Mouse (Mus musculus): Measurements from ENCODE around the gene Selenok. TPM values are rescaled to one million over a fixed set of nuclear protein-coding genes. Genes with fewer than 3 reads are reported as not detected.

Selenok gene
- polyA plus RNA-seq, 1 experiment from 2014 or later, result 231 TPM

GRCm38 (mm10) chr14:30008733-30009575, 40.8 kb downstream of the Selenok start, which contains the start of the genes Il17rb and Chdh:
Il17rb (minus strand) TSS chr14:30008896.
Chdh (plus strand) TSS chr14:30009023.
- 7% methylated on average over 54 of the region's 54 CpGs for WGBS
- Histone ChIP-seq H3K27me3 (ENCODE audit: insufficient read depth, poor library complexity, severe bottlenecking) (peaks cover 56% of the 10 kb centered on the region), H3K36me3 (no peaks in the 10 kb centered on the region), H3K9me3 (no peaks in the 10 kb centered on the region), H3K4me3 (peak within 1 kb of the TSS; percentile 62), H3K27ac (peak within 1 kb of the TSS; percentile 49; the same call in 1 of the 2 replicates), H3K4me1 (peaks cover 14% of the 10 kb centered on the region)
- DNase-seq (ENCODE audit: low spot score), result peak; percentile 79

- peaks cover 14% of the 10 kb centered on the region for H3K4me1 ChIP-seq
- H3K27me3 ChIP-seq (ENCODE audit: insufficient read depth, poor library complexity, severe bottlenecking), result peaks cover 54% of the 10 kb centered on the region
- H3K27ac ChIP-seq, result no peak overlapping the region
- WGBS, result 82% methylated on average over 10 of the region's 10 CpGs
- no peak for DNase-seq (ENCODE audit: low spot score)
- no peaks in the 10 kb centered on the region for H3K9me3 ChIP-seq
- no peaks in the 10 kb centered on the region for H3K36me3 ChIP-seq
- H3K4me3 ChIP-seq, result no peak overlapping the region
Observed at GRCm38 (mm10) chr14:30009864-30010560, 41.9 kb downstream of the Selenok start.

GRCm38 (mm10) chr14:30011886-30012560, 43.9 kb downstream of the Selenok start:
- H3K9me3 ChIP-seq, result no peaks in the 10 kb centered on the region
- 83% methylated on average over 10 of the region's 10 CpGs for WGBS
- H3K4me1 ChIP-seq, result peaks cover 14% of the 10 kb centered on the region
- H3K27ac ChIP-seq, result no peak overlapping the region
- no peak overlapping the region for H3K4me3 ChIP-seq
- no peaks in the 10 kb centered on the region for H3K36me3 ChIP-seq
- DNase-seq (ENCODE audit: low spot score), result no peak
- H3K27me3 ChIP-seq (ENCODE audit: insufficient read depth, poor library complexity, severe bottlenecking), result peaks cover 46% of the 10 kb centered on the region

- WGBS, result 76% methylated on average over 10 of the region's 10 CpGs
- no peak overlapping the region for H3K4me3 ChIP-seq
- H3K27me3 ChIP-seq (ENCODE audit: insufficient read depth, poor library complexity, severe bottlenecking), result peaks cover 21% of the 10 kb centered on the region
- H3K9me3 ChIP-seq, result no peaks in the 10 kb centered on the region
- DNase-seq (ENCODE audit: low spot score), result no peak
- peaks cover 5% of the 10 kb centered on the region; the same call in 1 of the 2 replicates for H3K4me1 ChIP-seq
- H3K27ac ChIP-seq, result no peak overlapping the region
- H3K36me3 ChIP-seq, result no peaks in the 10 kb centered on the region
Observed at GRCm38 (mm10) chr14:30014487-30014886, 46.4 kb downstream of the Selenok start.

- peaks cover 16% of the 10 kb centered on the region for H3K27me3 ChIP-seq (ENCODE audit: insufficient read depth, poor library complexity, severe bottlenecking)
- H3K4me3 ChIP-seq, result no peak overlapping the region
- H3K4me1 ChIP-seq, result 0 out of 2 replicates have a peak, but pooled peaks cover 5% of the 10 kb centered on the region
- no peak for DNase-seq (ENCODE audit: low spot score)
- no peaks in the 10 kb centered on the region for H3K9me3 ChIP-seq
- no peaks in the 10 kb centered on the region for H3K36me3 ChIP-seq
- WGBS, result 63% methylated on average over 1 of the region's 1 CpGs
- H3K27ac ChIP-seq, result no peak overlapping the region
Observed at GRCm38 (mm10) chr14:30015008-30015407, 46.9 kb downstream of the Selenok start.

GRCm38 (mm10) chr14:30016666-30017065, 48.6 kb downstream of the Selenok start:
- Histone ChIP-seq H3K9me3 (no peaks in the 10 kb centered on the region), H3K27me3 (ENCODE audit: insufficient read depth, poor library complexity, severe bottlenecking) (no peaks in the 10 kb centered on the region), H3K4me3 (no peak overlapping the region), H3K27ac (no peak overlapping the region), H3K36me3 (no peaks in the 10 kb centered on the region), H3K4me1 (no peaks in the 10 kb centered on the region)
- WGBS, result 84% methylated on average over 5 of the region's 5 CpGs
- no peak for DNase-seq (ENCODE audit: low spot score)

- no peak for DNase-seq (ENCODE audit: low spot score)
- no peaks in the 10 kb centered on the region for H3K36me3 ChIP-seq
- no peak overlapping the region for H3K27ac ChIP-seq
- H3K4me3 ChIP-seq, result no peak overlapping the region
- no peaks in the 10 kb centered on the region for H3K9me3 ChIP-seq
- whole genome bisulfite sequencing, result 82% methylated on average over 8 of the region's 8 CpGs
- H3K27me3 ChIP-seq (ENCODE audit: insufficient read depth, poor library complexity, severe bottlenecking), result no peaks in the 10 kb centered on the region
- H3K4me1 ChIP-seq, result no peaks in the 10 kb centered on the region
Observed at GRCm38 (mm10) chr14:30017794-30018462, 49.8 kb downstream of the Selenok start.

GRCm38 (mm10) chr14:30018463-30018801, 50.3 kb downstream of the Selenok start:
- no peaks in the 10 kb centered on the region for H3K27me3 ChIP-seq (ENCODE audit: insufficient read depth, poor library complexity, severe bottlenecking)

GRCm38 (mm10) chr14:30018846-30019245, 50.7 kb downstream of the Selenok start:
- H3K9me3 ChIP-seq, result no peaks in the 10 kb centered on the region
- WGBS, result 83% methylated on average over 6 of the region's 6 CpGs
- no peaks in the 10 kb centered on the region for H3K27me3 ChIP-seq (ENCODE audit: insufficient read depth, poor library complexity, severe bottlenecking)
- no peaks in the 10 kb centered on the region for H3K36me3 ChIP-seq
- H3K27ac ChIP-seq, result no peak overlapping the region
- H3K4me3 ChIP-seq, result no peak overlapping the region
- no peaks in the 10 kb centered on the region for H3K4me1 ChIP-seq
- DNase-seq (ENCODE audit: low spot score), result no peak

More at GRCm38 (mm10) chr14:30018463-30018801, 50.3 kb downstream of the Selenok start:
- Histone ChIP-seq H3K4me1 (no peaks in the 10 kb centered on the region), H3K4me3 (no peak overlapping the region), H3K9me3 (no peaks in the 10 kb centered on the region), H3K36me3 (no peaks in the 10 kb centered on the region), H3K27ac (no peak overlapping the region)
- WGBS, result 92% methylated on average over 4 of the region's 4 CpGs
- DNase-seq (ENCODE audit: low spot score), result no peak

GRCm38 (mm10) chr14:30019375-30019774, 51.3 kb downstream of the Selenok start:
- DNase-seq (ENCODE audit: low spot score), result no peak
- Histone ChIP-seq H3K4me1 (no peaks in the 10 kb centered on the region), H3K27ac (no peak overlapping the region), H3K27me3 (ENCODE audit: insufficient read depth, poor library complexity, severe bottlenecking) (no peaks in the 10 kb centered on the region), H3K36me3 (no peaks in the 10 kb centered on the region), H3K9me3 (no peaks in the 10 kb centered on the region), H3K4me3 (no peak overlapping the region)
- 91% methylated on average over 8 of the region's 8 CpGs for WGBS

- Histone ChIP-seq H3K27me3 (ENCODE audit: insufficient read depth, poor library complexity, severe bottlenecking) (no peaks in the 10 kb centered on the region), H3K36me3 (no peaks in the 10 kb centered on the region), H3K27ac (no peak overlapping the region), H3K4me1 (no peaks in the 10 kb centered on the region), H3K9me3 (no peaks in the 10 kb centered on the region), H3K4me3 (no peak overlapping the region)
- 63% methylated on average over 9 of the region's 9 CpGs for WGBS
- DNase-seq (ENCODE audit: low spot score), result no peak
Observed at GRCm38 (mm10) chr14:30019792-30020575, 51.9 kb downstream of the Selenok start.

- Histone ChIP-seq H3K4me1 (no peaks in the 10 kb centered on the region), H3K4me3 (no peak overlapping the region), H3K27me3 (ENCODE audit: insufficient read depth, poor library complexity, severe bottlenecking) (no peaks in the 10 kb centered on the region), H3K9me3 (no peaks in the 10 kb centered on the region), H3K36me3 (no peaks in the 10 kb centered on the region), H3K27ac (no peak overlapping the region)
- DNase-seq (ENCODE audit: low spot score), result no peak
- WGBS, result 87% methylated on average over 6 of the region's 6 CpGs
Observed at GRCm38 (mm10) chr14:30022471-30022870, 54.4 kb downstream of the Selenok start.
